Mouse (Mus musculus) NIH3T3 (cell line): Measurements from ENCODE around the gene Gcsam.

Source experiments
- DNase-seq: peaks from one replicate; pipeline ENCODE4 v3.0.0-alpha.2; 2012; ENCODE audit warnings: low read depth

Gene Gcsam

GRCm38 (mm10) chr16:45610267-45610666, at the start of gene Gcsam:
Gene Gcsam, plus strand, starts transcription at chr16:45610380.
- DNase-seq = no peak

DNA sequence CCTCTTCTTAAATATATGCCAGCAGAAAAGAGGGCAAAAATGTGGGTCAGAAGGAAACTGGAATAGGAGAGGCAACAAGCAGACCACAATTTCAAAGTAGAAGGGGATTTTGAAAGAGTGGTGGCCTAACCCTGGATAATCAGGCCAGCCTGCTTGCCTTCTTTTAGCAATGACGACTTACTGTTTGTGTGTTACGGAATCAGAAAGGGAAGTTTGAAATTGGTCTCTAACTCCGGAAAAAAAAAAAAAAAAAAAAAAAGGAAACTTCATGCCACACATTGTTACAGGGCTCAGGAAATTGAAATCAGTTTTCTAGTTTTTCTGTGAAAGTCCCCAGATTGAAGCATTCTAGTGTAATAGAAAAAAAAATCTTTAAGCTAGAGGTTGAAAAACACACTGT, 48.4 kb upstream of the Gcsam start:
- no peak for DNase-seq

DNA sequence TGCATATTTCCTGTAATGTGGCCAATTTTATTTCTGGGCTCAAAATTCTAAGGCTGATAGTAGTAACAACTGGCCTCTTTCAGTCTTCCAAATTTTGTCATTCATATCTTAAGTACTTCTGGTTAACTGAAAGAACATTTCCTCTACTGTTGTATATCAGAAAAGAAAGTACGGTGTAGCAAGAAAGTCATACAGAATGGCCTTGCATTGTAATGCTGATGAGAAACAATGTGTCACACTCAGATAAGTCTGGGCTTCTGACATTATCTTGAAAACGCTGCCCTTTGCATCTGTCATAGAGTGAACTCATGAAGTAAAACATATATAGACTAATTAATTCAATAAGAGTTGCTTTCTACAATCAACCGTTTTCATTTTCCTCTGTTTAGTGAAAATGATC, 37.9 kb upstream of the Gcsam start:
- no peak for DNase-seq

- DNase-seq = no peak
Measured at GRCm38 (mm10) chr16:45579883-45580282, 30.3 kb upstream of the Gcsam start.

DNA sequence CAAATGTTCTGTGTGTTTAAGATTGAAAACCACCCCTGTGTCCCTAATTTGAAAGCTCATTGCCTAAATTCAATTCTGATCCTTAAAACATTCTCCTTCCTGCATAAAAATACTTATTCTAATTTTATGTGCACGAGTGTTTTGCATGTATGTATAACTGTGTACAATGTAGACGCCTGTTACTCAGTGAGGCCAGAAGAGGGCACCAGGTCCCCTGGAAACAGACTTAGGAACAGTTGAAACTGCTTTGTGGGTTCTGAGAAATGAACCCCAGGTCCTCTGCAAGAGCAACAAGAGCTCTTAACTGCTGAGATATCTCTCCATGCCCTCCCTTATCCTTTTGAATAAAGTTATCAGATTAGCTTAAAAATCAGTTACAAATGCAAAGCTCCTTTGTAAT, 27.7 kb upstream of the Gcsam start:
- peak; percentile 7 for DNase-seq

- no peak for DNase-seq
Measured at GRCm38 (mm10) chr16:45593656-45594055, 16.5 kb upstream of the Gcsam start.

GRCm38 (mm10) chr16:45595494-45595893, 14.7 kb upstream of the Gcsam start:
- no peak for DNase-seq

DNA sequence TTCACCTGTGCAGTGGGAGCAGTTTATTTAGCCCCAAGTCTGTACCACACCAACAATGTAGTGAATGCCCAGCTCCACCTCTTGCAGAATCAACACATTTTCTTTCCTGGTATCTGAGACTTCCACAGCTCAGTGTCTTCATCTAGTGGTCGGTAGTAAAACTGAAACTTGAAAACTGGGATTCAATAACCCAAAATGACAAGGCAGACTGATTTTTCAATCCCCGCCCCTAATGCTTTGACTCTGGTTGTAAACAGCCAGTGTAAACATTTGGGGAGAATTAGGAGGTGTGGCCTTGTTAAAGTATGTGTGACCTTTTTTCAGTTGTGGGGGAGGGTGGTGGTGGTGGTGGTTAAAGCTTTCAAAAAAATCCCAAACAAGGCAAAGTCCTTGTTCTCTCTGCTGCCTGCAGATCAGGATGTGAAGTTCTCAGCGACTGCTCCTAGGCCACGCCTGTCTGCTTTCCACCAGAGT, 1.7 kb upstream of the Gcsam start:
- peak; percentile 65 for DNase-seq

GRCm38 (mm10) chr16:45609300-45609699, 880 bp upstream of the Gcsam start:
- peak; percentile 52 for DNase-seq

- no peak for DNase-seq
Measured at GRCm38 (mm10) chr16:45613247-45613646, 3.1 kb downstream of the Gcsam start.

- no peak for DNase-seq
Measured at GRCm38 (mm10) chr16:45615944-45616343, 5.8 kb downstream of the Gcsam start.

- DNase-seq = no peak
Measured at GRCm38 (mm10) chr16:45619751-45620375, 9.7 kb downstream of the Gcsam start.

- no peak for DNase-seq
Measured at GRCm38 (mm10) chr16:45623230-45623629, 13.1 kb downstream of the Gcsam start.

GRCm38 (mm10) chr16:45624791-45625190, 14.6 kb downstream of the Gcsam start:
- DNase-seq = no peak

DNA sequence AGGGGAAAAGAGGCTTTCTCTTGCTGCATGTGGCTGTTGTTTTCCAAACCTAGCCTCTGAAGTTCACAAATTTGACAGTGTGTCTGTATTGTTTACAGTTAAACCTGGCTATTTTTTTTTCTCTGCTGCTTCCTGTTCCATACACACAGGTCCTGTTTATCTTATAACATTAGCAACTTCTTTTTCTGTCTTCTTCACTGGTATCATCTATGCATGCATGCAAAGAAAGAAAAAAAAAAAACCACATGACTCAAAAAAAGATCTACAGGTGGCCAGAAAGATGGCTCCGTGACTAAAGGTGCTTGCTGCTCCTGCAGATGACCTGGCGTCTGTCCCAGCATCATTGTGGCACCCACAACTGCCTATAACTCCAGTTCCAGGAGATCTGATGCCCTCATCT, 15.2 kb downstream of the Gcsam start:
- no peak for DNase-seq

- DNase-seq = no peak
Measured at GRCm38 (mm10) chr16:45629497-45630105, 19.4 kb downstream of the Gcsam start.

- DNase-seq = peak; percentile 75
Measured at GRCm38 (mm10) chr16:45630347-45630960, 20.3 kb downstream of the Gcsam start.

DNA sequence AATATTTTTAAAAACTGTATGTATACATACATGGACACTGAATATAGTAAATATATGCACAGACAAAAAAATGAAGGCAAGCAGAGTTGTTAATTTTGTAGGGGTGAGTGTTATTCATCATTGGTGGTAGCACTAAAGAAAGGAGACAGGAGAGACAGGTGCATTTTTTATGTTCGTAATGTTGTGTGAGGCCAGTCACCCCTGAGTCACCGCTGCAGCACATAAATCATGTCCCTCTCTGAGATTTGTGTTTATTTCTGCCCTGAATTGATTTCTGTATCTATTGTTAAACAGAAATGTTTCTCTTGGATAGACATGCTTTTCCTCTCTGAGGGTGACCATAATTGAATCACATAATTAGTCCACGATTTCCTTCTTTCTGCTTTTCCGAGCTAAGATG, 22.2 kb downstream of the Gcsam start:
- DNase-seq = no peak

DNA sequence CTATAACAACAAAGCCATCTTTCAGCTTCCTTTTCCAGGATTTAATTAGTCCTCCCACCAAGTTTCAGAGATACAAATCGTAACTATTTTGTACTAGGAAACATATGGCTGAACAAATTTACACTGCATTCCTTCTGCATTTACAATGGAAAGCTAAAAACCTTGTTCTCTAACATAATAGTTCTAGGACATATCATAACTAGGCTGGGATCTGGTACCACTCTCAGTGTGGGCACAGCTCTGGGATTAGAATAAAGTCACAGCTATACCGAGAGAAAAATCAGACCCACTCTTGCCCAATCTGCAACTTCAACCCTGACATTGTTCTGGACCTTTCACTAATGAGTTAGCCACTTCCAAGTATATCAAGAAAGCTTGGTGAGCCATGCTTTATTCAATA, 25.6 kb downstream of the Gcsam start:
- no peak for DNase-seq

GRCm38 (mm10) chr16:45640070-45640762, 30.0 kb downstream of the Gcsam start:
- no peak for DNase-seq

- DNase-seq = no peak
Measured at GRCm38 (mm10) chr16:45641301-45641700, 31.1 kb downstream of the Gcsam start.

GRCm38 (mm10) chr16:45643944-45644343, 33.8 kb downstream of the Gcsam start:
- DNase-seq = no peak

DNA sequence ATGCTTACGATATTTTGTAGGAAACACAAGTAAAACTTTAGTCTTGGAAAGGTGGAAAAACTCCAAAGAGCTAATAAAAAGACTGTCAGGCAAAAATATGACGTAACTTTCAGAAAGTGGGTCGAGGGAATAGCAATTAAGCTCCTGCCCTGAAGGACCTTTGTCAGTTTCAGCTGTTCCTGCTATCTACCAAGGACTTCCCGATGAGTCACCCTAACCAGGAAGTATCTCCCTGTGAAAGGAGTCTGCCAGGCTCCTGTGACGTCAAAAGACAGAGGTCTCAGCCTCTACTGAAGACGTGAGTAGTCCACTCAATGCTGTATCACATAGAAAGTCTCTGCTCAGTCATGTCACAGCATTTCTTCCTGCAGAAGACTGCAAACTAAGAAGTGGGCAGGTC, 34.2 kb downstream of the Gcsam start:
- DNase-seq = no peak
